Comparison of ENCODE assay signal across 12 mouse cellular contexts in the genomic region with DNA sequence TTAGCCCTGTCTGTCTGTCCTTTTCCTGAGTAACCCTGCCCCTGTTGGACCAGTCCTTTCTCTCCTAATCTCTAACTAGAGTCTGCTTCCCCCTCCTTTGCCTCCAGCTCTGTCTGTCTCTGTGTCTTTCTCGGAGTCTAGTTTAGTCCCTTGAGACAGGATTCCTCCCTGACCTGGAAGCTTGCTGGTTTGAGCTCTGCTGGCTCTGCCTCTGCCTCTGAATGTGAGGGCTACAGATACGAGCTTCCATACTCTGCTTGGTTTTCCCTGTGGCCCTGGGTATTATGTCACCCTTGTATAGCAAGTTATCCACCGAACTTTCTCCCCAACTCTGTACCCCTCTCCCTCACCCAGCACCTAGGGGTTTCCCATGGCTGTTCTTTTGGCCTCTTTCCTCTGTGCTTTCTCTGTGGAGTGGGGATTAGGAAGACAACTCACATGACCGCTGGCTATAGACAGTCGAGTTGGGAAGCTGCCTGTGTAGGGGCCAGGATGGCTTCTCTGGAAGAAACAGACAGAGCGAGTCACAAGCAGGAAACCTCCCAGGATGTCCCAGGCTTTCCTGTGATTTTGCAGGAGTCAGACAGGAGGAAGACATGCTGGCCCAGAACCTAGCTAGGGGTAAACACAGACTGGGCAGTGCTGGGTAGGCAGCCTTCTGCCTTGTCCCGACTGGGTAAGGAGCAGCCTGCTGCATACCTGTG. TPM values are rescaled to one million over a fixed set of nuclear protein-coding genes. Genes with fewer than 3 reads are reported as not detected.
A peak's percentile ranks its signal among the peaks of the same experiment; 100 is the strongest.
DNase-seq lines count a peak whose midpoint lies in the region; ATAC-seq and TF ChIP-seq lines count a peak whose summit lies in the region.
"Had no signal": no experiment of that assay in that cellular context is flagged by ENCODE, and none has a peak within 500 bp of the region (broad histone marks: within the 10 kb centered on the region; RNA-seq: fewer than 3 reads in every experiment).

No protein-coding gene starts in this region.

- TF ChIP-seq EP300 in liver, postnatal 0 days (IDR thresholded peaks at IDR 0.05; ENCODE audit: low read depth): no peak

- peaks cover 26% of the 10 kb centered on the region for H3K4me1 ChIP-seq in liver, postnatal 0 days (ENCODE audit: insufficient read depth)

- 0 out of 2 replicates have a peak overlapping the region, but pooled peaks have one; percentile 16 for H3K27ac ChIP-seq in liver, postnatal 0 days (ENCODE audit: low read depth)
- H3K27ac ChIP-seq: hindbrain, embryonic 12.5 days; neural tube, embryonic 13.5 days had no signal

- no peak for TF ChIP-seq CTCF in liver, postnatal 0 days (IDR thresholded peaks at IDR 0.05; ENCODE audit: low read depth)

- 54% methylated on average over 7 of the region's 7 CpGs for WGBS in liver, postnatal 0 days (ENCODE audit: insufficient replicate concordance)

- DNase-seq in heart, adult 11 months: peak; percentile 94
- no peak for DNase-seq in heart, postnatal 14 days
- DNase-seq in thymus, postnatal 25 days: peak; percentile 35
- DNase-seq in thymus, postnatal 36 days: no peak
- no peak for DNase-seq in liver, postnatal 0 days
- DNase-seq in cerebellum, postnatal 25 days: no peak
- DNase-seq in ovary, postnatal 36 days (ENCODE audit: low spot score): no peak
- DNase-seq: forebrain, postnatal 0 days; layer of hippocampus, adult 9-11 months had no signal

- H3K4me2 ChIP-seq in liver, postnatal 0 days (ENCODE audit: low read depth, low read length): no peak overlapping the region; the same call in 1 of the 2 replicates
- H3K4me2 ChIP-seq: hindbrain, embryonic 12.5 days; neural tube, embryonic 13.5 days had no signal

- intact Hi-C loops in heart, postnatal 14 days (cut with DNase I): no loop called here

- H3K27me3 ChIP-seq in liver, postnatal 0 days (ENCODE audit: insufficient read depth, low read length): no peaks in the 10 kb centered on the region
- H3K27me3 ChIP-seq: hindbrain, embryonic 12.5 days; neural tube, embryonic 13.5 days had no signal

- peaks cover 7% of the 10 kb centered on the region; the same call in 1 of the 2 replicates for H3K36me3 ChIP-seq in liver, postnatal 0 days (replicated peaks; ENCODE audit: insufficient read depth, low read length)
- H3K36me3 ChIP-seq: hindbrain, embryonic 12.5 days; neural tube, embryonic 13.5 days had no signal

- H3K9me3 ChIP-seq in liver, postnatal 0 days (ENCODE audit: low read length): no peaks in the 10 kb centered on the region
- H3K9me3 ChIP-seq: hindbrain, embryonic 12.5 days; neural tube, embryonic 13.5 days had no signal

- H3K9ac ChIP-seq in liver, postnatal 0 days (replicated peaks): no peak overlapping the region
- H3K9ac ChIP-seq: forebrain, postnatal 0 days; hindbrain, embryonic 12.5 days; neural tube, embryonic 13.5 days had no signal

- H3K4me3 ChIP-seq in liver, postnatal 0 days (ENCODE audit: low read depth, low read length): no peak overlapping the region
- H3K4me3 ChIP-seq: hindbrain, embryonic 12.5 days; neural tube, embryonic 13.5 days had no signal

- no peak for ATAC-seq in liver, postnatal 0 days
- ATAC-seq in megakaryocyte progenitor cell, adult 5-6 weeks (replicated peaks; ENCODE audit: poor library complexity): no peak
- ATAC-seq: forebrain, postnatal 0 days had no signal

RNA-seq across cellular contexts. Expression of a gene that starts 2.3 kb away (rescaled TPM):
- 1 to 10 TPM; 4.0 to 4.3 TPM for total RNA-seq in heart, postnatal 14 days (2021)
- polyA plus RNA-seq in liver, postnatal 0 days (2015; fragmentation: Nextera tagmentation; extraction: Ambion mirVana): 14.4 and 14.7 TPM in 2 replicates
- total RNA-seq in megakaryocyte progenitor cell, adult 5-6 weeks (2015): 5.2 and 7.4 TPM in 2 replicates
- 16.2 and 18.6 TPM in 2 replicates for total RNA-seq in megakaryocyte progenitor cell, adult 5-6 weeks (2017)

RNA-seq across cellular contexts. Expression of a gene that starts 2.8 kb away (rescaled TPM):
- total RNA-seq in heart, postnatal 14 days (2021): 1 to 10 TPM in 1 of 2 experiments, under 1 TPM in 1; 0.91 to 7.5 TPM
- polyA plus RNA-seq in liver, postnatal 0 days (2015; fragmentation: Nextera tagmentation; extraction: Ambion mirVana): 1.1 and 2.3 TPM in 2 replicates
- total RNA-seq in megakaryocyte progenitor cell, adult 5-6 weeks (2015): 44.7 and 60.2 TPM in 2 replicates
- 28.9 and 41.9 TPM in 2 replicates for total RNA-seq in megakaryocyte progenitor cell, adult 5-6 weeks (2017)
- total RNA-seq: forebrain, postnatal 0 days had no signal

RNA-seq across cellular contexts. Expression of a gene that starts 18.6 kb away (rescaled TPM):
- 1 to 10 TPM; 9.3 to 9.8 TPM for total RNA-seq in heart, postnatal 14 days (2021)
- polyA plus RNA-seq in liver, postnatal 0 days (2015; fragmentation: Nextera tagmentation; extraction: Ambion mirVana): 1.4 and 1.7 TPM in 2 replicates
- 10.1 and 15.5 TPM in 2 replicates for total RNA-seq in megakaryocyte progenitor cell, adult 5-6 weeks (2015)
- total RNA-seq in megakaryocyte progenitor cell, adult 5-6 weeks (2017): 6.2 and 9.1 TPM in 2 replicates

RNA-seq across cellular contexts. Expression of a gene that starts 42.4 kb away (rescaled TPM):
- 100 to 1,000 TPM; 279 to 289 TPM for total RNA-seq in heart, postnatal 14 days (2021)
- 210 and 215 TPM in 2 replicates for polyA plus RNA-seq in liver, postnatal 0 days (2015; fragmentation: Nextera tagmentation; extraction: Ambion mirVana)
- 144 and 171 TPM in 2 replicates for total RNA-seq in megakaryocyte progenitor cell, adult 5-6 weeks (2015)
- total RNA-seq in megakaryocyte progenitor cell, adult 5-6 weeks (2017): 128 and 156 TPM in 2 replicates

RNA-seq across cellular contexts. Expression of a gene that starts 42.5 kb away (rescaled TPM):
- total RNA-seq in heart, postnatal 14 days (2021): 10 to 100 TPM; 28.1 to 33.4 TPM
- polyA plus RNA-seq in liver, postnatal 0 days (2015; fragmentation: Nextera tagmentation; extraction: Ambion mirVana): 33.5 and 39.1 TPM in 2 replicates
- 205 and 228 TPM in 2 replicates for total RNA-seq in megakaryocyte progenitor cell, adult 5-6 weeks (2015)
- total RNA-seq in megakaryocyte progenitor cell, adult 5-6 weeks (2017): 207 and 256 TPM in 2 replicates

Comparison
In these comparisons a context has a peak if more than half of its experiments do, and no peak if none do; other contexts are left out.
1. DNase-seq: peak in heart, adult 11 months (single experiment) and thymus, postnatal 25 days (single experiment); none in heart, postnatal 14 days (0 of 2), thymus, postnatal 36 days (0 of 2), liver, postnatal 0 days (single experiment), cerebellum, postnatal 25 days (0 of 2) and ovary, postnatal 36 days (single experiment).